Mouse (Mus musculus) embryo, embryonic 10 days (tissue): ENCODE results near the gene Olfr429.
"Not testable (repeated sequence)": the region's sequence is repeated elsewhere in the genome, so short reads cannot be mapped to it uniquely, and the experiment has no call there.

Experiments used
- DNase-seq: peaks from one replicate; pipeline ENCODE4 v3.0.0-alpha.2; 2015; ENCODE audit warnings: low spot score

Gene Olfr429

GRCm38 (mm10) chr1:174084031-174084430 is at the start of gene Olfr429:
TSS of gene Olfr429 (plus strand) at chr1:174084331.
- DNase-seq = no peak

- DNase-seq = no peak
Observed at GRCm38 (mm10) chr1:174035841-174036240, 48.3 kb upstream of the Olfr429 start.

GRCm38 (mm10) chr1:174038480-174038879 is 45.7 kb upstream of the Olfr429 start:
- DNase-seq = no peak

- DNase-seq = no peak
Observed at GRCm38 (mm10) chr1:174040523-174041177, 43.5 kb upstream of the Olfr429 start, which contains the start of gene Olfr433. TSS of gene Olfr433 (plus strand) at chr1:174040705.

GRCm38 (mm10) chr1:174042091-174042884 is 41.8 kb upstream of the Olfr429 start:
- not testable (repeated sequence) for DNase-seq

GRCm38 (mm10) chr1:174044431-174044830 is 39.7 kb upstream of the Olfr429 start:
- DNase-seq = no peak

- not testable (repeated sequence) for DNase-seq
Observed at GRCm38 (mm10) chr1:174048227-174048626, 35.9 kb upstream of the Olfr429 start.

- DNase-seq = no peak
Observed at GRCm38 (mm10) chr1:174048893-174049292, 35.2 kb upstream of the Olfr429 start, which contains the start of gene Olfr432. TSS of gene Olfr432 (plus strand) at chr1:174049205.

GRCm38 (mm10) chr1:174049357-174049756 is 34.8 kb upstream of the Olfr429 start:
- DNase-seq = not testable (repeated sequence)

- DNase-seq = no peak
Observed at GRCm38 (mm10) chr1:174050532-174050931, 33.6 kb upstream of the Olfr429 start.

- DNase-seq = no peak
Observed at GRCm38 (mm10) chr1:174051515-174051914, 32.6 kb upstream of the Olfr429 start.

GRCm38 (mm10) chr1:174051931-174052536 is 32.1 kb upstream of the Olfr429 start:
- DNase-seq = no peak

- DNase-seq = no peak
Observed at GRCm38 (mm10) chr1:174052981-174053380, 31.1 kb upstream of the Olfr429 start.

- no peak for DNase-seq
Observed at GRCm38 (mm10) chr1:174055248-174055647, 28.9 kb upstream of the Olfr429 start.

- DNase-seq = no peak
Observed at GRCm38 (mm10) chr1:174066305-174066704, 17.8 kb upstream of the Olfr429 start, which contains the start of gene Olfr430. TSS of gene Olfr430 (plus strand) at chr1:174066605.

GRCm38 (mm10) chr1:174096591-174096990 is 12.5 kb downstream of the Olfr429 start, which contains the start of gene Olfr427:
TSS of gene Olfr427 (plus strand) at chr1:174096891.
- no peak for DNase-seq

GRCm38 (mm10) chr1:174103735-174104134 is 19.6 kb downstream of the Olfr429 start:
- no peak for DNase-seq

- no peak for DNase-seq
Observed at GRCm38 (mm10) chr1:174121062-174121461, 36.9 kb downstream of the Olfr429 start, which contains the start of gene Olfr231. TSS of gene Olfr231 (minus strand) at chr1:174121162.

- DNase-seq = no peak
Observed at GRCm38 (mm10) chr1:174131217-174131616, 47.1 kb downstream of the Olfr429 start, which contains the start of gene Olfr424. TSS of gene Olfr424 (plus strand) at chr1:174131517.

- DNase-seq = no peak
Observed at GRCm38 (mm10) chr1:174131999-174132398, 47.9 kb downstream of the Olfr429 start.
